Mouse (Mus musculus): ENCODE data around the gene Hip1. TPM values are rescaled to one million over a fixed set of nuclear protein-coding genes. Genes with fewer than 3 reads are reported as not detected.

Gene Hip1
- 10 to 100 TPM; 36.7 to 41.4 TPM for total RNA-seq (2023)

GRCm38 (mm10) chr5:135544865-135545797 is at the start of gene Hip1:
Gene Hip1 (minus strand): TSS chr5:135545120.

GRCm38 (mm10) chr5:135573006-135573405 is 28.1 kb upstream of the Hip1 start, which contains the start of gene Ccl24:
Gene Ccl24 (minus strand): TSS chr5:135573049.

GRCm38 (mm10) chr5:135563469-135563868 is 18.5 kb upstream of the Hip1 start, which contains the start of gene Ccl26:
Gene Ccl26 (minus strand): TSS chr5:135563569.

GRCm38 (mm10) chr5:135394004-135394823 is 150.7 kb downstream of the Hip1 start, which contains the start of gene Pom121:
Gene Pom121 (minus strand): TSS chr5:135394546.

GRCm38 (mm10) chr5:135369787-135370654 is 174.9 kb downstream of the Hip1 start, which contains the start of gene Nsun5:
Gene Nsun5 (plus strand): TSS chr5:135369953.

Other genes with a start within 250 kb of the Hip1 start
- not detected for gene Fkbp6, start 195.1 kb downstream of the Hip1 start, total RNA-seq (2023)
- not detected for gene Trim50, start 191.8 kb downstream of the Hip1 start, total RNA-seq (2023)
- gene Nsun5, start 175.2 kb downstream of the Hip1 start, total RNA-seq (2023) = 10 to 100 TPM in 1 of 2 experiments, 1 to 10 TPM in 1; 8.1 to 10.5 TPM
- 10 to 100 TPM; 29.9 to 31.0 TPM for gene Pom121, start 150.6 kb downstream of the Hip1 start, total RNA-seq (2023)
- gene Ccl26, start 18.4 kb upstream of the Hip1 start, total RNA-seq (2023) = not detected
- gene Ccl24, start 27.9 kb upstream of the Hip1 start, total RNA-seq (2023) = under 1 TPM; 0.57 to 0.82 TPM
- gene Rhbdd2, start 87.5 kb upstream of the Hip1 start, total RNA-seq (2023) = 1 to 10 TPM; 6.9 to 7.8 TPM
- gene Por, start 124.9 kb upstream of the Hip1 start, total RNA-seq (2023) = 100 to 1,000 TPM; 106 to 109 TPM
- 10 to 100 TPM; 22.4 to 27.5 TPM for gene Tmem120a, start 199.3 kb upstream of the Hip1 start, total RNA-seq (2023)
- gene Styxl1, start 233.3 kb upstream of the Hip1 start, total RNA-seq (2023) = under 1 TPM; 0.33 to 0.72 TPM
- gene Mdh2, start 233.4 kb upstream of the Hip1 start, total RNA-seq (2023) = 100 to 1,000 TPM; 231 to 250 TPM